Mouse (Mus musculus): ENCODE measurements around the gene 5330417H12Rik.

5330417H12Rik gene

DNA sequence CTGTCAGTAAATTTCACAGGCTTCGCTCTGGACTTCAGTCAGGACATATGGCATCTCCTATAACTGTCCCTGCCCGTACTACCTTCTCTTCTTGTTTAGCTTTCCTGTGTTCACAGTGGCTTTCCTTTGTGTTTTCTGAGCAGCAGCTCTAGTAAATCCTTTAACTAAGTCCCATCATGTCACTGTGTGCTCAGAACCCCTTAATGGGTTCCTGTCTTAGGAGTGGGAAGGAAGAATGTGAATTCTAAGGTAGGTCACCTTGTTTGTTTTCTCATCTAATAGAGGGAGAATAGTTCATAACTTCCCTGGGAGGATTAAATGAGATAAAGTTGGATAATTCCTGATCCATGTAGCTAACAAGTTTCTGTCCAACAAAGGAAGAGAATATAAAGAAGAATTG is at the start of gene 5330417H12Rik:
TSS of gene 5330417H12Rik (minus strand) at position 101 of the 400 bp plus-strand sequence.
- DNase-seq, result no peak

- no peak for DNase-seq
These were observed 43.6 kb upstream of the 5330417H12Rik start for GRCm38 (mm10) chr7:107668514-107668913.

DNA sequence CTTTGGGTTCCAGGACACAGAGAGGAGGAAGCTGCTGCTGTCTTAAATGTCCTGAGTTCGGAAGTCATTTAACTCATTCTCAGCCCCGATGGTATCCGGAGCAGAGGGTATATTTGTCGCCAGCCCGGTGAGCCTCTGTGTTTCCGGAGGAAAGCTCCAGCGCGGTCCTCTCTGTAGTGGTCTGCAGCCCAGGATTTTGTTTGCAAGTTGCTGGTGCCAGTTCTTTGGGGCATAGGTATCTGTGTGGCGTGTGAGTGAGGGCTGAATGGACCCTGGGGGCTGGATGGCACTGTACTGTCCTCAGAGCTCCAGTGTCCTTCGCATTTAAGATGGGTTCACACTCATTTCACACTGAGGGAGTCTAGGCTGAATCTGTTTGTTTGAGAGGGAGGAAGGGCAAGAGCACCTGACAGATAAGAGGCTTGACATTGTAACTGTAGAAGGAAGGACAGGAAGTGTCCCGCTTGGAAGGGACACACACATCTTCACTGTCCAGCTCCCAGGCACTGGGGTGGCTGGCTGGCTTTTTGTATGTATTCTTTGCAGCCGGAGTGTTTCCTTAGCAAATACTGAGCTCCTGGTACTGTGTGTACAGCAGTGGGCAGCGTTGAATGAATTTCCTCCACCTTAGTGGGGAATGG is 41.4 kb upstream of the 5330417H12Rik start:
- DNase-seq, result no peak

DNA sequence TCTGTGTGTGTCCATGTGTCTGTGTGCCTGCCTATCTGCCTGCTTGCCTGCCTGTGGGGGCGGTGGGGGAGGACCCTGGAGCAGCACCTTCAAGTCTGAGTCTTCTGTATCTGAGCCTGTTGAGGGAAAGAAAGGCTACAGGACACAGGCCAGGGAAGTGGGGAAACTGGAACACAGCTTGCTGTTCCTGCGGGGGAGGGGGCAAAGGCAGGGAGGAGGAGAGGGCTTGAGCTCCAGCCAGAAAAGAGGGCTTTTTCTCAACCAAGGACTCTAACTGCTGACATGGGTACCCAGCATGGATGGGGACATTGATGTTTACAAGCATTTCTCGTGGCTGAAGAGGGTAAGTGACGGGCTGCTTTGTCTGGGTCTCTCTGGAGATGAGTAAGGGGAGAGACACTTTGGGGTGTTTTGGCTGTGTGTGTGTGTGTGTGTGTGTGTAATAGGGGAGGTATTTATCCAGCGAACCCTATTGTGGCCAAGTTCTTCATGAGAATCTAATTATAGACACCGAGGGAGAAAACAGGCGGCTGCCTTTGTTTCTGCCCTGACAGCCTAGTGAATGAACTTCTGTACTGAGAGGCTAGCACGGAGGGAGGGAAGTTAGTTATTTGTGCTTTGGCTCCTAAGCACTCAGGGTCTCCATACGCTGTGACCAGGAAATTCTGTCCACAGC is 40.8 kb upstream of the 5330417H12Rik start:
- DNase-seq, result peak; percentile 8

GRCm38 (mm10) chr7:107665221-107665585 is 40.2 kb upstream of the 5330417H12Rik start:
- no peak for DNase-seq

GRCm38 (mm10) chr7:107664063-107665056 is 39.4 kb upstream of the 5330417H12Rik start:
- DNase-seq, result no peak

- no peak for DNase-seq
These were observed 38.7 kb upstream of the 5330417H12Rik start for GRCm38 (mm10) chr7:107663621-107664020.

DNA sequence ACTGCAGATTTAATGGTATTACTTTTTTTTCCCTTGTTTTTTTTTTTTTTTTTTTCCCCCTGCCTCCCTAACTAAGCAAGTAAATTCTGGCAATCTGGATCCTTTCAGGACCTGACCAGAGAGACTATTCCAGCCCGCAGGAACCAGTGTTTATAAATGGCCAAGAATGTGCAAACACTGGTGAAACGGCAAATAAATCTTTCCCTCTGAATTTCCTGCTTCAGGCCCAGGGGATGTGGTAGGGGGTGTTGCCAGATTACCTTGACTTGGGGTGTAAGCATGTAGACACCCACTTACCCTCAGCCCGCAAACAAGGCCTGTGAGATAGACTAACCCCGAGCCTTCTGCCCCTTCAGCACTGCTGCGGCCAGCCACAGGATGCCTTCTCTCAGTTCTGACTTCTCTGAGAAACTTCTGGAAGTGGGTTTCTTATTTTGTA is 36.9 kb upstream of the 5330417H12Rik start:
- no peak for DNase-seq

GRCm38 (mm10) chr7:107661189-107661842 is 36.4 kb upstream of the 5330417H12Rik start:
- peak; percentile 26 for DNase-seq

DNA sequence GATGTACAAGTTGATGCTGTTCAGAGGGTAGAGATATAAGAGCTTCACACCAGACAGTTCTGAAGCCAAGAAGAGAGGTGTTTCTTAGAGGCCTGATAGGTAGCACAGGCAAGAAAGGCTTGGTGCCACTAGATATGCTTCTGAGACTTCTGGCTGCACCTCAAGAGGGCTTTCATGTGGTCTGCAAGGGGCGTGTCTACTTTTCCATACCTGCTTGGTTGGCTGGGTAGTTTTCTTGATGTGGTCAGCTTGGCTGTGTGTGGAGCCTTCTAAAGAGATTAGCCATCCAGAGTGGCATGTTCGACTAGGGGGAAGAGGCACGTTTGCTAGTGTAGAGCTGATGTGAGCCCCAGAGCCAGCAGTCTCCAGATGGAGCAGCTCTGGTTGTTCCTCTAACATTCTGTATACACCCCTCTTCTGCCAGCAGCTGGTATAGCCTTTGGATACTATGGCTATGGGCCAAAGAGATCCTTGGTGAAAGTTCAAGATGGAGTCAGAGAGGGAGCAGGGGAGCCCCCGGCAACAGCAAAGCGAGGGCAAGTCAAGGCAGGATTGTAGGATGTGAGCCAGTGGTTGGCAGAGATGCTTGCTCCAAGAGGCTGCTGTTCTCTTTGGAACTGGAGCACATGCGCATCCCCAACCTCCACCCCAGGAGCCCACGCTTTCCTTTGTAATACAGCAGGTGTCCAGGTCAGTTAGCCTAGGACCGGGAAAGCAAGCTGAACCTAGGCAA is 34.4 kb upstream of the 5330417H12Rik start:
- no peak for DNase-seq

GRCm38 (mm10) chr7:107656451-107656850 is 31.5 kb upstream of the 5330417H12Rik start:
- DNase-seq, result no peak

GRCm38 (mm10) chr7:107651821-107652220 is 26.9 kb upstream of the 5330417H12Rik start:
- DNase-seq, result no peak

DNA sequence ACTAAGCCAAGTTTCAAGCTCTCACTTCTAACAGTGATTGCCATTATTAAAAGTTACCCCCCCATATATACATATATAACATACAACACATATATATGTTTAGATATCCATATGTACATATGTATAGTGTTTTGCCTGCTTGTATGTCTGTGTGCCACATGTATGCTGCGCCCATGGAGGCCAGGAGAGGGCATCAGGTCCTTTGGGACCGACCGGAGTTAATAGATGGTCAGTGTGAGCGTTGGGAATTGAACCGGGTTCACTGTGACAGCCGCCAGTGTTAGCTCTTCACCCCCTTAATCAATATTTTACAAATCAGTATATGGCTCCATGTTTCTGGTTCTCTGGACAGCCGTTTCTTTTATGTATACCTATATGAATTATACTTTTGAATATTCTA is 25.0 kb upstream of the 5330417H12Rik start:
- DNase-seq, result no peak

DNA sequence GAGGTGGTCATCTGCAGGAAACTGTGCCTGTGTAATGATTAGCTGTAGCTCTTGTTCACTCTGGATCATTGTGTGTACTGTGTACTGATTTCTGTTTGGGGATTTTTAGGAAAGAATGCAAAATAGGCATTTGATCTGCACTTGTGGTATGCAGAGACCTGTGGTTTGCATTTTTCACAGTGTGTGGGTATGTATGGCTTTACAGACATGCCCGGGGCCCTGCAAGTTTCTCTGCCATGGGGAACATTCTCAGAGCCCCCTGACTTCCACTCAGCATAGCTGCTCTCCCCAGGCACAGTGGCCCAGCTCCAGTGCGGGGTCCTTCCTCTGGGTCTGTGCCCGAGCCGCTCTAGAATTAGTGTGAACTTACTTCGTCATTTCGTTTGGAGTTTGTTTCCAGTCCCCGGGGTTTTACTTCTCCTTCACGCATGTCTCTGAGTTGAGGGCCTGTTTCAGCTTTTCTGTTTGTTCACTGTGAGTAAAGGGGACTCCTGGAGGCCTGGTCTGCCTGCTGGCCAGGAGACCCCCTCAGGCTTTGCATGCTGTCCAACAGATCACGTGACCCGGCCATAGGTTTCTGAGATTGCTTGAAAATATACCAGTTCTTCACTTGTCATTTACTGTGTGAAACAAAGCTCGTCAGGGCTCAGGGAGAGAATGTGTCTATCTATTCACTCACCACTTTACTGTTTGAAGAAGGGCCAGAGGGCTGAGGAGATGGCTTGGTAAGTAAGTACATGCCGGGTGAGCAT is 24.2 kb upstream of the 5330417H12Rik start:
- no peak for DNase-seq

- DNase-seq, result no peak
These were observed 20.0 kb upstream of the 5330417H12Rik start for GRCm38 (mm10) chr7:107644987-107645386.

DNA sequence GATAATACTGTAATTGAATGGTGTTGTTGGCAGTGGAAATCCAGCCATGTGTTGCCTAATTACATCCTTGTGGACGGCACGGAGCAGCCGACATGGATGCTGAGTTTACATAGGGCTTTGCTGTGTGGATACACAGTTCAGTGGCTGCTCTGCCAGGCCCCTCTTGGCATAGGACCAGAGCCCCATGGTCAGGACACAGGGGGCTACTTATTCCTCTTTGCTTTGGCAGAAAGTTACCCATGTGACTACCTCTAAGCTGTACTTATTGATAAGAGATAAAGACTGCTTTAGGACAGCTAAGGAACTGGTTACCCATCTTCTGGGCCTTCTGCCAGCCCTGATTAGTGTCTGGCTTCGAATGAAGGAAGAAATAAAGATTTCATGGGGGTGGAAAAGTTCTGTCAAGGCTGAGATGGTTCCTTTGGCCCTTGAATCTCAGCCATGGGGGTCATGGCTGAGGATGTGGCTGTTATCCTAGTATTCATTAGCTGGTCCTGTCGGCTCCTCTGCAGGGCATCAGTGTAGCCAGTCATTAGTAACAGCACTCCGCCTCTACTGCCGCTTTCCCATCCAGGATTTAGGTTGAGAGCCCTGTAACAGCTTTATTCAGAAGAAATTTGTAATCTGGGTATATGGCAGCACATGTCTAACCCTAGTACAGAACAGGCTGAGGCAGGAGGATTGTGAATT is 17.8 kb upstream of the 5330417H12Rik start:
- DNase-seq, result no peak

- no peak for DNase-seq
These were observed 13.1 kb upstream of the 5330417H12Rik start for GRCm38 (mm10) chr7:107638026-107638425.

DNA sequence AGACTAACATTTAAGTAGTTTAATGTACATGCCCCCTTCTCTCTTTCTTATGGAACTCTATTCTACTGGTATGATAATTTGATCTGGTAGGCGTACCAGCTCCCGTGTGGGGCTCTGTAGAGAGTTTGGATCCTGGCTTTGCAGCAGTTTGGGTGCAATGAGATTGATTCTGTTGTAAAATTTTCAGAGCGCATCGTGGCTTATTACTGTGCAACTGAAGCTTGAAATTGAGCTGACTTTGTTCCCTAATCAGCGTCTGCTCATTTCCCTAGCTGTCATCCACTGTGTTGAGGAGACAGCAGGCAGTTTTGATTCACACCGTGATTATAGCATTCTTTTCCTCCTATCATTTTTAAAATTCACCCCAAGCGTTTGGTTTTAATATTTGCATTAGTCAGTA is 12.4 kb upstream of the 5330417H12Rik start:
- no peak for DNase-seq

- DNase-seq, result no peak
These were observed 8.2 kb upstream of the 5330417H12Rik start for GRCm38 (mm10) chr7:107633201-107633600.

- DNase-seq, result no peak
These were observed 3.4 kb upstream of the 5330417H12Rik start for GRCm38 (mm10) chr7:107628383-107628782.

DNA sequence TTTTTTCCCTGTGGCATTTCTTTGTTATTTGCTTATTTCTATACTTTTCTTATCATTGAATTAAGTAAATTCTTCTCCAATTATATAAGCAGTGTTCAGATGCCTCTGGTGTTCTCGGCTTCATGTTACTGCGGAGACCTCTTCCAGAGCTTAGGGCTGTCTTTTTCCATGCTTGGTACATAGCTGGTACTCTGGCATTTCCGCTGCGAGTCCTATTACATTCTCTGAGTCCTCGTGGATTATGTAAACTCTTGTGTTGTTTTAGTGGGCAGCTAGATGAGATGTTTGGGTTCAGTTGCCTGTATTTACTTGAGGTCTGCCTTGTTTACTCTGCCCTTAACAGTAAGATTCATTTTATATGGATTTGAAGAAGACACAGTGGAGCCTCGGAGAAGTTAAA is 820 bp upstream of the 5330417H12Rik start:
- DNase-seq, result no peak

Data from cerebellum, adult 11 months (tissue).